Mouse (Mus musculus): ENCODE data around the gene Pik3cb. TPM values are rescaled to one million over a fixed set of nuclear protein-coding genes. Genes with fewer than 3 reads are reported as not detected.

Pik3cb gene
- 0.89 and 1.0 TPM in 2 replicates for polyA plus RNA-seq (2015; fragmentation: Nextera tagmentation; extraction: Ambion mirVana)

GRCm38 (mm10) chr9:99140063-99140882 is at the start of gene Pik3cb:
Gene Pik3cb, minus strand, starts transcription at chr9:99140621.

GRCm38 (mm10) chr9:99035575-99035974 is 104.8 kb downstream of the Pik3cb start, which contains the start of gene Gm1123:
Gene Gm1123, minus strand, starts transcription at chr9:99035715.

Other genes with a start within 250 kb of the Pik3cb start
- gene 7420426K07Rik, start 237.5 kb downstream of the Pik3cb start, polyA plus RNA-seq (2015; fragmentation: Nextera tagmentation; extraction: Ambion mirVana): not detected in 2 replicates
- gene Foxl2, start 185.3 kb downstream of the Pik3cb start, polyA plus RNA-seq (2015; fragmentation: Nextera tagmentation; extraction: Ambion mirVana): not detected in 2 replicates
- 30.0 and 33.0 TPM in 2 replicates for gene Faim, start 154.2 kb downstream of the Pik3cb start, polyA plus RNA-seq (2015; fragmentation: Nextera tagmentation; extraction: Ambion mirVana)
- gene Gm1123, start 104.9 kb downstream of the Pik3cb start, polyA plus RNA-seq (2015; fragmentation: Nextera tagmentation; extraction: Ambion mirVana): not detected in 2 replicates
- not detected in 2 replicates for gene Faiml, start 96.6 kb upstream of the Pik3cb start, polyA plus RNA-seq (2015; fragmentation: Nextera tagmentation; extraction: Ambion mirVana)
- 9.3 and 11.4 TPM in 2 replicates for gene Cep70, start 102.7 kb upstream of the Pik3cb start, polyA plus RNA-seq (2015; fragmentation: Nextera tagmentation; extraction: Ambion mirVana)
- 2.2 and 3.0 TPM in 2 replicates for gene Esyt3, start 217.9 kb upstream of the Pik3cb start, polyA plus RNA-seq (2015; fragmentation: Nextera tagmentation; extraction: Ambion mirVana)